Mouse (Mus musculus) leukemia stem cell, adult 10-12 weeks (primary cell): ENCODE measurements around the gene Gm8271. TPM values are rescaled to one million over a fixed set of nuclear protein-coding genes. Genes with fewer than 3 reads are reported as not detected.

Experiments used
- polyA plus RNA-seq: library from polyadenylated mRNA; stranded (reverse); fragments of >175 nt; gene quantifications from 2 replicates; pipeline ENCODE4 v1.2.3, GENCODE M21; 2012; ENCODE audit warnings: low replicate concordance

Gene Gm8271
- polyA plus RNA-seq: not detected in 2 replicates

DNA sequence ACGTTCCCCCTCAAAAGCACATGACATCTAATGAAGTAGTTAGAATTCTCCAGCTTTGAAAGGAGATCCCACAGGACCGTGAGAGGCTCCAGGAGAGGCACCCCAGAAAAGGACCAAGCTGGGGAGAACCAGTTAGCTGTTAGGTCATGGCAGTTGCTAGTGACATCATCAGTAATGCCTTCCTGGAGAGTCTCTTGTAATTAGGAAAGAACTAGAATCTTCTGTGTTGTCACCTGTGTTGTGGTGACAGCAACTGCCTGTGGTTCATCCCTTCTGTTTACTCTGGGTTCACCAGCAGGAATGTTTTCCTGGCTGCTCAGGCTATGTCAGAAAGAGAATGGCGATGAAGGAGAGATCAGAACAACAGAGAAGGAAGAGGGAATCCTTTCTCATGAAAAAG, at the start of gene Gm8271:
Gene Gm8271, plus strand, starts transcription at position 301 of the 400 bp plus-strand sequence.

DNA sequence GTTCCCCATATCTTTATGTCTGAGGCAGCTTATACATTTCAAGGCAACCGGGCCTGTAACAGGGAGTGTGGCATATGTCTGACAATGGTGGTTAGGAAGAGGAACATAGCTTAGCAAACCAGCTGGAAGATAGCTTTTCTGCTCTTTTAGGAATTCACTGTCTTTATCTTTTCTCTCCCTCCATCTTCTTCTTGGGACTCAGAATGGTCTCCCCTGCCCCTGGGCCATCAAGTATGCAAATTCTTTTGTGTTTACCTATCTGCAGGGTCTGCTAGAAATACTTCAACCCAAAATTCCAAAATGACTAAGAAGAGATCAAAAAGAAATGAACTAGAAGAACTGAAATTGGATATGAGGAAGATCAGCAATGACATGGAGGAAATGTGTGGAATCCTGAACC, 21.4 kb upstream of the Gm8271 start, which contains the start of gene Gm3317:
Gene Gm3317, plus strand, starts transcription at position 301 of the 400 bp plus-strand sequence.

Other genes with a start within 250 kb of the Gm8271 start
- not detected in 2 replicates for gene Gm8297, start 201.9 kb upstream of the Gm8271 start, polyA plus RNA-seq
- gene Gm3298, start 169.9 kb upstream of the Gm8271 start, polyA plus RNA-seq: not detected in 2 replicates
- gene 4930555G01Rik, start 135.2 kb upstream of the Gm8271 start, polyA plus RNA-seq: not detected in 2 replicates
- gene Gm8281, start 114.8 kb upstream of the Gm8271 start, polyA plus RNA-seq: not detected in 2 replicates
- gene Gm8279, start 54.3 kb upstream of the Gm8271 start, polyA plus RNA-seq: not detected in 2 replicates
- gene Gm3317, start 21.3 kb upstream of the Gm8271 start, polyA plus RNA-seq: not detected in 2 replicates
- 0.13 TPM in 1 of 2 replicates, not detected in the other for gene Gm3526, start 74.8 kb downstream of the Gm8271 start, polyA plus RNA-seq
- not detected in 2 replicates for gene Gm3542, start 149.1 kb downstream of the Gm8271 start, polyA plus RNA-seq
- not detected in 2 replicates for gene Gm3500, start 203.3 kb downstream of the Gm8271 start, polyA plus RNA-seq